Mouse (Mus musculus) liver, embryonic 11.5 days (tissue): ENCODE data around the gene Slc25a47. TPM values are rescaled to one million over a fixed set of nuclear protein-coding genes. Genes with fewer than 3 reads are reported as not detected.

ENCODE experiments used
- ATAC-seq: fragments of 200-750 bp; cut with Nextera tagmentation; replicated peaks from 2 replicates; pipeline ENCODE4 v1.8.0; 2017; ENCODE audit warnings: moderate number of reproducible peaks, mild to moderate bottlenecking, moderate TSS enrichment, moderate library complexity; ENCODE audit not compliant: low FRiP score
- DNase-seq: peaks from one replicate; pipeline ENCODE4 v3.0.0-alpha.2; 2017; ENCODE audit warnings: low spot score
- H3K27ac ChIP-seq: fragments of 300-500 bp; sonication (generic); 2 replicates; pipeline ENCODE4 v1.5.1; 2014; ENCODE audit warnings: mild to moderate bottlenecking, low read depth, low read length, control low read depth
- H3K27me3 ChIP-seq: fragments of 300-500 bp; sonication (generic); replicated peaks from 2 replicates; pipeline ENCODE4 v1.6.1; 2014; ENCODE audit warnings: low read length, mixed read lengths; ENCODE audit not compliant: control insufficient read depth, insufficient read depth
- H3K36me3 ChIP-seq: fragments of 300-500 bp; sonication (generic); 2 replicates; pipeline ENCODE4 v1.6.1; 2014; ENCODE audit warnings: mild to moderate bottlenecking, low read length, moderate library complexity, mixed read lengths; ENCODE audit not compliant: control insufficient read depth, insufficient read depth
- H3K4me1 ChIP-seq: fragments of 300-500 bp; sonication (generic); replicated peaks from 2 replicates; pipeline ENCODE4 v1.6.1; 2014; ENCODE audit warnings: low read length, mixed read lengths; ENCODE audit not compliant: control insufficient read depth, insufficient read depth
- H3K4me2 ChIP-seq: fragments of 300-500 bp; sonication (generic); 2 replicates; pipeline ENCODE4 v1.6.1; 2014; ENCODE audit warnings: mild to moderate bottlenecking, control low read depth, moderate library complexity
- H3K4me3 ChIP-seq: fragments of 300-500 bp; sonication (generic); 2 replicates; pipeline ENCODE4 v1.5.1; 2014; ENCODE audit warnings: low read depth, low read length, control low read depth
- H3K9ac ChIP-seq: fragments of 300-500 bp; sonication (generic); 2 replicates; pipeline ENCODE4 v1.6.1; 2014; ENCODE audit warnings: low read depth, low read length, control low read depth
- H3K9me3 ChIP-seq: fragments of 300-500 bp; sonication (generic); 2 replicates; pipeline ENCODE4 v1.6.1; 2016; ENCODE audit warnings: low read length, inconsistent platforms, mixed read lengths; ENCODE audit not compliant: control insufficient read depth
- WGBS: fragments of 180-500 bp; shearing (Covaris S2); extraction: QIAGEN DNeasy Blood & Tissue Kit; methylation state at CpG from one replicate; pipeline ENCODE4 v1.1.7; 2014; 5-methylcytosine and 5-hydroxymethylcytosine counted together
- polyA plus RNA-seq: library from polyadenylated mRNA; unstranded; fragments of >200 nt; fragmentation: Nextera tagmentation; extraction: Ambion mirVana; gene quantifications from 2 replicates; pipeline ENCODE4 v1.2.1, GENCODE M21; 2014

Gene Slc25a47
- polyA plus RNA-seq, 1 experiment from 2014 or later = 4.5 TPM

DNA sequence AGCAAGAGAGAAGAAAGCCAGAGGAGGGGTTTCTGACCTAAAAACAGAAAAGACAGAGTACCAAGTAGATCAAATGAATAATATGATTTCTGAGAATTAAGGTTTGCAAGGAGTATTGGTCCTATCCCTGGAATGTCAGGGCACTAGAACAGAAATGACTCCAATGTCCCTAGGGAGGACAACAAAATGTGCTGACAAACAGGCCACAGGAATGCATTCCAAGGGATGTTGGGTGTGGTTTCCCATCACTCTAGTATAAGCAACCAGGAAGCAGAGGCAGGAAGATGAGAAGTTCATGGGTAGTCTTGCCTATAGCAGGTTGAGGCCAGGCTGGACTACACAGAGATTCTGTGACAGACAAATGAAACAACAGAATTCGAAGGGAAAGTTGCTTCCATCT lies 50.1 kb downstream of the Slc25a47 start:
- no peaks in the 10 kb centered on the region for H3K9me3 ChIP-seq
- H3K9ac ChIP-seq = no peak overlapping the region
- no peak for ATAC-seq
- no peak for DNase-seq
- H3K36me3 ChIP-seq = peaks cover 25% of the 10 kb centered on the region
- no peaks in the 10 kb centered on the region for H3K27me3 ChIP-seq
- no peak overlapping the region for H3K4me3 ChIP-seq
- no peak overlapping the region for H3K4me2 ChIP-seq
- no peak overlapping the region for H3K27ac ChIP-seq
- H3K4me1 ChIP-seq = no peaks in the 10 kb centered on the region
- 89% methylated on average over 1 of the region's 1 CpGs for WGBS

DNA sequence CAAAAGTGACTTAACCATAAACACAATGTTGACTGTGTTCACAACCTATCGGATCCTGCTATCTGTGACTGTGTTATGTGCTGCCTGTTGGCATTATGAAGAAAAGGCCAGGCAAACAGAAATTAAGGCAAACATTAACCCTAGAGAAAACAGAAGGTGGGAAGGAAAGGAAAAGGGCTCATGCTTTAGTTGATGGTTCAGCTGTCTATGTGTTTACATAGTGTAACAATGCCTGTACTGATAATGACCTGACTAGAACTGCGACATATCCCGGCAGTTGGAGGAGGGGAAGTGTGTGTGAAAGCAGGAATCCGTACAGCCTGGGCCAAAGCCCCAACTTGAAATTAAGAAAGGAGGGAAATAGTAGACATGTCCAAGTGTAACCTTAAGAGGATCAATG lies 51.2 kb downstream of the Slc25a47 start:
- WGBS = 77% methylated on average over 4 of the region's 4 CpGs
- H3K36me3 ChIP-seq = peaks cover 23% of the 10 kb centered on the region
- no peak overlapping the region for H3K4me2 ChIP-seq

DNA sequence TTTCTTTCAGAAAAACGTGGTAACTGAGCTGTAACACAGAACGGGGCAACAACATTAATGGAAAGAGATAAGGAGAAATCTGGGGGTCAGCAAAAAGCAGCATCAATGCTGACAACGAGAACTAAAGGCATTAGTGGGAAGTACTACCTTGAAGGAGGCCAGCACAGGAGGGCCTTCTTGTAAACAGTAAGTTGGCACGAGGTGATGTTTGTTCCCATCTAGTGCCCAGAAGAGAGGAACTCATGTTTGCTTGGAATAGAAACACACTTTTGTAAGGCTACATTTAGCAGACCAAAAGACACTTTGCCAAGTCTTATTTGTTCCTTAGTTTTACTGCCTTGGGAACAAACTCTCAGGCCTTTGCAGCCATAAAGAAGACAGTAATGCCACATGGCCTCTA lies 52.8 kb downstream of the Slc25a47 start:
- Histone ChIP-seq H3K4me2 (no peak overlapping the region), H3K9ac (no peak overlapping the region), H3K27me3 (no peaks in the 10 kb centered on the region), H3K9me3 (no peaks in the 10 kb centered on the region), H3K4me1 (peaks cover 13% of the 10 kb centered on the region), H3K27ac (no peak overlapping the region), H3K36me3 (peaks cover 20% of the 10 kb centered on the region), H3K4me3 (no peak overlapping the region)
- WGBS = 59% methylated on average over 4 of the region's 4 CpGs
- no peak for DNase-seq
- ATAC-seq = no peak

More for the DNA sequence above, 51.2 kb downstream of the Slc25a47 start:
- no peak for ATAC-seq
- Histone ChIP-seq H3K27me3 (no peaks in the 10 kb centered on the region), H3K27ac (no peak overlapping the region), H3K4me1 (no peaks in the 10 kb centered on the region; the same call in 1 of the 2 replicates), H3K4me3 (no peak overlapping the region), H3K9me3 (no peaks in the 10 kb centered on the region), H3K9ac (no peak overlapping the region)
- DNase-seq = no peak

DNA sequence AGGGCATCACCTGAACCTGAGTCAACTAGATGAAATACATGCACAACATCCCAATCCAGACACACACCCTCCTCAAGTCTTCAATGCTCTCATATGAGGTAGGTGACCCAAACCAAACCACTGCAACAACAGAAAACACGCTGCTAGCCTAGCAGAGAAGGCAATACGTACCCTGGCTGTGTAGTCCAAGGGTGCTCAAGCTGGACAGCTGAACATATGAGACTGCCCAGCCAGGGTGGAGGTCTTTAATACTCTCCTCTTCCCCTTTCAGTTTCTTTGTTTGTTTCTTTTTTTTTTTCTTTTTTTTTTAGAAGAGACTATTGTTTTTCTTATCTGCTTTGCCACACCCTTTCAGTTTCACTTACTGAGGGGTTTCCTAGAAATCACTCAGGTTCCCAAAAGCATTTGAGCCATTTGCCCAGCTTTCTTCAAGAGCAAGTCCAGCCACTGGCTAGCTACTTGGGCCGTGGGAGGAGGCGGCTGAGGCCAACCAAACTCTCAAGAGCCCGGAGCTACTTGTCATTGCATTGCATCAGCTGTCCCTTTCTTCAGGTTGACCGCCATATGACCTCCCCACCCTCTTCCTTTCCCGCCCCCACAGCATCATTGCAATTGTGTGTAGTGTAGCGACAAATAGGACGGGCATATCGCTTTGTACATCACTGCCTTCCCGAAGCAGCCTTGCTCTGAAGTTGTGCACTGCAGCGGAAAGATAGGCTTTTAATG lies 57.3 kb downstream of the Slc25a47 start, which contains the start of gene Wdr25:
Gene Wdr25 (plus strand): TSS at position 643 of the 726 bp plus-strand sequence.
- H3K9me3 ChIP-seq = no peaks in the 10 kb centered on the region
- ATAC-seq (no peak), DNase-seq (no peak)
- no peaks in the 10 kb centered on the region for H3K27me3 ChIP-seq
- peak within 1 kb of the TSS; percentile 93 for H3K4me2 ChIP-seq
- H3K9ac ChIP-seq = peak within 1 kb of the TSS; percentile 85
- peak within 1 kb of the TSS; percentile 94 for H3K4me3 ChIP-seq
- H3K4me1 ChIP-seq = peaks cover 13% of the 10 kb centered on the region
- WGBS = 14% methylated on average over 12 of the region's 12 CpGs
- H3K36me3 ChIP-seq = peaks cover 2% of the 10 kb centered on the region; the same call in 1 of the 2 replicates
- peak within 1 kb of the TSS; percentile 62 for H3K27ac ChIP-seq

DNA sequence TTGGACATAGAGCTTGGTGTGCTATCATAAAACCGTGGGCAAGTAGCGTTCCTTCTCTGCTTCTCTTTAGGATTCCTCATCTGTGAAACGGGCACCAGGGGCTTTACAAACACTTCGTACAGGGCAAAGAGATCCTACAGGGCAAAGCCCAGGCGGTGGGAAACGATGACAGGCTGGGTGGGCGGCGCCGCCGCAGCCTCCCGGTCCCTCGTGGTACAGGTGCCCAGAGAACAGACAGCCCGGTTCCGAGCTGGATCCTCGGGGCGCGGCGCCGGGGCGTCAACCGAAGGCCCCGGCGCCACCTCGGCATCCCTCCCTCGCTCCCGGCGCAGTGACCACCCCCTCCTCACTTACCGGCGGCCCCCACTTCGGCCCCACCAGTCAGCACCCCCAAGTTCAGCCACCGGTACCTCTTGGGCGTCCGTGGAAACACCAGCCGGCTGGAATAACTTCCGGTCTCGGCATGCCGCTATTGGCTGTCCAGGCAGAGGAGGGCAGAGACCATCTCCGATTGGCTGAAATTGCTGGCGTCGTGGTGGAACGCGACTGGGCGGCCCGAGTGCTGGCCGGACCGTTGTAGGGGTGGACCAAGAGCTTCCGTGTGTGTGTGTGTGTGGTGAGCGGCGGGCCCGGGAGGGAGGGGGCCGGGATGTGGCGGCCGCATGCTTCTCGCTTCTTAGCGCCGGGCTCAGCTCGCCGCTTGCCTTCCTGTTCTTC lies 58.0 kb downstream of the Slc25a47 start, which contains the start of gene Wars:
Gene Wars (minus strand): TSS at position 460 of the 717 bp plus-strand sequence.
- under 1% methylated on average over 54 of the region's 58 CpGs for WGBS
- DNase-seq = peak; percentile 96
- no peaks in the 10 kb centered on the region for H3K9me3 ChIP-seq
- peak within 1 kb of the TSS; percentile 85 for H3K9ac ChIP-seq
- H3K27ac ChIP-seq = peak within 1 kb of the TSS; percentile 62
- H3K4me3 ChIP-seq = peak within 1 kb of the TSS; percentile 94
- H3K36me3 ChIP-seq = no peaks in the 10 kb centered on the region; the same call in 1 of the 2 replicates
- H3K4me1 ChIP-seq = peaks cover 13% of the 10 kb centered on the region
- ATAC-seq = peak; percentile 100
- peak within 1 kb of the TSS; percentile 93 for H3K4me2 ChIP-seq
- H3K27me3 ChIP-seq = no peaks in the 10 kb centered on the region

DNA sequence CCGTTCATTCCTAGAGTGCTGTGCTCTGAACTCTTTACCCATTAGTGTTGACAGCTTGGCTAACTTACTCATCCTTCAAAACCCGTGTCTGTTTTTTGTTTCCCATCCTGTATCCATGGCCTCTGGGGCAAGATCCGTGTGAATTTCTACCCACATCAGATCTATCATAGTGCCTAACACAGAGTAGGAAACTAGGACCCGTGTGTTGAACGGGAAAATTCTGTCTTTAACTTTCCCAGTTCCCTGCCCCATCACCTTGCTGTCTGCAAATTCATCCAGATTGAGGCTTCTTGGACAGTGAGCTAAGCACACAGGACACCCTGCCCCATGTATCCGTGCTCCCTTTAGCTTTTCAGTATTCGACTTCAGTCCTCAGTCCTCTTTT lies 58.6 kb downstream of the Slc25a47 start:
- 2% methylated on average over 7 of the region's 7 CpGs for WGBS
- no peak for DNase-seq
- ATAC-seq = no peak; the same call in 1 of the 2 replicates
- Histone ChIP-seq H3K4me1 (peaks cover 13% of the 10 kb centered on the region), H3K36me3 (no peaks in the 10 kb centered on the region; the same call in 1 of the 2 replicates), H3K4me2 (peak overlapping the region; percentile 82), H3K27ac (no peak overlapping the region), H3K9ac (peak overlapping the region; percentile 85), H3K9me3 (no peaks in the 10 kb centered on the region), H3K27me3 (no peaks in the 10 kb centered on the region), H3K4me3 (peak overlapping the region; percentile 94)

DNA sequence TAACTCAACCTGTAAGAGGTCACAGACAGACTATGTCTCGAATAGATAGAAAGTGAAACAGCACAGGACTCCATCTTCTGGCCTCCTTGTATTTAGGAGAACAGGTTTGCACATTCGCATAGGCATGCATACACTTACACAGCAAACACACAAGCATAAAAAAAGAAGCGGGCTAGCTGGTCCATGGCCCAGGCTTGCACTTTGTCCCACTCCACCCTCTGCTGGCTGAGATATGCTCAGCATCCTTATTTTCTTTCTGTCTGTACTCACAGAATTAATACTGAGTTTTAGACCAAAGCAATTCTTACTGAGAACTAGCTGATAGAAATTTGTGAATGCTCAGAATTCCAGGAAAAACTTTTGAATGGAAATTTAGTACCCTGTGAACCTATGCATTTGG lies 60.2 kb downstream of the Slc25a47 start:
- H3K4me2 ChIP-seq = no peak overlapping the region
- no peak overlapping the region for H3K9ac ChIP-seq
- no peaks in the 10 kb centered on the region for H3K27me3 ChIP-seq
- no peaks in the 10 kb centered on the region for H3K36me3 ChIP-seq
- no peak overlapping the region for H3K27ac ChIP-seq
- ATAC-seq (no peak), DNase-seq (no peak)
- H3K4me1 ChIP-seq = peaks cover 13% of the 10 kb centered on the region
- 71% methylated on average over 3 of the region's 3 CpGs for WGBS
- no peak overlapping the region for H3K4me3 ChIP-seq
- H3K9me3 ChIP-seq = no peaks in the 10 kb centered on the region

DNA sequence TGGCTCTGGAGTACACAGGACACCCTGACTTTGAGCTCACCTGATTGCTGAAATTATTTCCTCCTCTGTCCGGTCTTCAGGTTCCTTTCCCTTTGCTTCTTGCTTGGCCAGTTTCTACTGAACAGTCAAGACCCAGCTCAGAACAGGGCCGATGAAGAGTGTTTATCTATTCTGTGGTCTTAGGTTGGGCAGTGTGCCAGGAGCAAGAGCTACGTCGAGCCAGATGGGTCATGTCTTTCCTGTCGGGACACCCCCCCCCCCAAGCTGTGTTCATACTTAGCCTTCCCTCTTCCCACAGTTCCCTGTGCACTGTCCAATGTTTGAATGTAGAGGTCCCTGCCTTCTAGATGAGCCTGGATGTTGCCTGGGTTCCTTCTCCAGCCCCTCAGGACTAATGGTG lies 65.5 kb downstream of the Slc25a47 start:
- H3K27me3 ChIP-seq = no peaks in the 10 kb centered on the region
- WGBS = 51% methylated on average over 5 of the region's 5 CpGs
- ATAC-seq (no peak), DNase-seq (no peak)
- H3K36me3 ChIP-seq = no peaks in the 10 kb centered on the region
- no peak overlapping the region for H3K9ac ChIP-seq
- H3K27ac ChIP-seq = no peak overlapping the region
- no peak overlapping the region for H3K4me3 ChIP-seq
- H3K4me1 ChIP-seq = no peaks in the 10 kb centered on the region
- no peaks in the 10 kb centered on the region for H3K9me3 ChIP-seq
- H3K4me2 ChIP-seq = no peak overlapping the region
